Mouse (Mus musculus) midbrain, embryonic 13.5 days (tissue): ENCODE measurements around the gene AU041133. TPM values are rescaled to one million over a fixed set of nuclear protein-coding genes. Genes with fewer than 3 reads are reported as not detected.
"Not testable (repeated sequence)": the region's sequence is repeated elsewhere in the genome, so short reads cannot be mapped to it uniquely, and the experiment has no call there.

Source experiments
- ATAC-seq: fragments of 200-750 bp; cut with Nextera tagmentation; 2 replicates; pipeline ENCODE4 v1.8.0; 2017; ENCODE audit warnings: mild to moderate bottlenecking, moderate TSS enrichment, moderate library complexity
- H3K27ac ChIP-seq: fragments of 300-500 bp; sonication (generic); 2 replicates; pipeline ENCODE4 v1.5.1; 2015; ENCODE audit warnings: inconsistent platforms, mild to moderate bottlenecking, moderate library complexity
- H3K27me3 ChIP-seq: fragments of 300-500 bp; sonication (generic); 2 replicates; pipeline ENCODE4 v1.6.1; 2015; ENCODE audit warnings: mild to moderate bottlenecking, inconsistent platforms
- H3K36me3 ChIP-seq: fragments of 300-500 bp; sonication (generic); 2 replicates; pipeline ENCODE4 v1.6.1; 2015; ENCODE audit warnings: mild to moderate bottlenecking, inconsistent platforms
- H3K4me1 ChIP-seq: fragments of 300-500 bp; sonication (generic); replicated peaks from 2 replicates; pipeline ENCODE4 v1.6.1; 2015; ENCODE audit warnings: inconsistent platforms
- H3K4me2 ChIP-seq: fragments of 300-500 bp; sonication (generic); replicated peaks from 2 replicates; pipeline ENCODE4 v1.6.1; 2015; ENCODE audit warnings: moderate library complexity, mild to moderate bottlenecking, inconsistent platforms
- H3K4me3 ChIP-seq: fragments of 300-500 bp; sonication (generic); replicated peaks from 2 replicates; pipeline ENCODE4 v1.5.1; 2015; ENCODE audit warnings: mild to moderate bottlenecking, inconsistent platforms
- H3K9ac ChIP-seq: fragments of 300-500 bp; sonication (generic); replicated peaks from 2 replicates; pipeline ENCODE4 v1.6.1; 2015; ENCODE audit warnings: mild to moderate bottlenecking, inconsistent platforms
- H3K9me3 ChIP-seq: fragments of 300-500 bp; sonication (generic); 2 replicates; pipeline ENCODE4 v1.6.1; 2016; ENCODE audit warnings: mild to moderate bottlenecking, inconsistent platforms
- WGBS: fragments of 180-500 bp; shearing (Covaris S2); methylation state at CpG from one replicate; pipeline ENCODE4 v1.1.7; 2015; 5-methylcytosine and 5-hydroxymethylcytosine counted together
- polyA plus RNA-seq: library from polyadenylated mRNA; unstranded; fragments of >200 nt; fragmentation: Nextera tagmentation; extraction: Ambion mirVana; gene quantifications from 2 replicates; pipeline ENCODE4 v1.2.1, GENCODE M21; 2015

The AU041133 gene
- 9.8 and 11.0 TPM in 2 replicates for polyA plus RNA-seq

DNA sequence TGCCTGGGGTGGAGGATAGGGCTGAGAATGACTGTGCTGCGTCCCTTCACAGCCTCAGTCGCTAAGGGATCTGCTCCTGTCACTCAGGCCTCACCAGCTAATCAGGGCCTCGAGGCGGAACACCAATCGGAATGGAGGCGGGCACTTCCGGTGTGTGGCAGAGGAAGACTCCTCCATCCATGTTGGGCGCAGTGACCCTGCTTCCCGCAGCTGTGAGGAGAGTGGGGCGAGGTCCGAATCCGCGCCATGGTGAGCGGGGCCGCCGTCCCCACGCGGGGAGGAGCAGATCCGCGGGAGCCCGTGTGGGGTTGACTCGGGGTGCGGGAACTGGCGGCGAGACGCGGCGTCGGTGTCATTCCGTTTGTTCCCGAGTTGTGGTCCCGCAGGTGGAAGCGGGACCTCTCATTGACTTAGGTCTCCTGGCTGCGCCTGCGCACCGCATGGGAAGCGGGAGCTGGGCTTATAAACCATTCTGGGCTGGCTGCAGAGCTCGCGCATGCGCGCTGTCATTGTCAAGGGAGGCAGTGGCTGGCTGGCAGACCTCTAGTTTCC is at the start of gene AU041133:
TSS of gene AU041133 (plus strand) at position 164 of the 552 bp plus-strand sequence.
- Histone ChIP-seq H3K27ac (peak within 1 kb of the TSS; percentile 84), H3K9me3 (peaks cover 42% of the 10 kb centered on the region)
- peak; percentile 100 for ATAC-seq

DNA sequence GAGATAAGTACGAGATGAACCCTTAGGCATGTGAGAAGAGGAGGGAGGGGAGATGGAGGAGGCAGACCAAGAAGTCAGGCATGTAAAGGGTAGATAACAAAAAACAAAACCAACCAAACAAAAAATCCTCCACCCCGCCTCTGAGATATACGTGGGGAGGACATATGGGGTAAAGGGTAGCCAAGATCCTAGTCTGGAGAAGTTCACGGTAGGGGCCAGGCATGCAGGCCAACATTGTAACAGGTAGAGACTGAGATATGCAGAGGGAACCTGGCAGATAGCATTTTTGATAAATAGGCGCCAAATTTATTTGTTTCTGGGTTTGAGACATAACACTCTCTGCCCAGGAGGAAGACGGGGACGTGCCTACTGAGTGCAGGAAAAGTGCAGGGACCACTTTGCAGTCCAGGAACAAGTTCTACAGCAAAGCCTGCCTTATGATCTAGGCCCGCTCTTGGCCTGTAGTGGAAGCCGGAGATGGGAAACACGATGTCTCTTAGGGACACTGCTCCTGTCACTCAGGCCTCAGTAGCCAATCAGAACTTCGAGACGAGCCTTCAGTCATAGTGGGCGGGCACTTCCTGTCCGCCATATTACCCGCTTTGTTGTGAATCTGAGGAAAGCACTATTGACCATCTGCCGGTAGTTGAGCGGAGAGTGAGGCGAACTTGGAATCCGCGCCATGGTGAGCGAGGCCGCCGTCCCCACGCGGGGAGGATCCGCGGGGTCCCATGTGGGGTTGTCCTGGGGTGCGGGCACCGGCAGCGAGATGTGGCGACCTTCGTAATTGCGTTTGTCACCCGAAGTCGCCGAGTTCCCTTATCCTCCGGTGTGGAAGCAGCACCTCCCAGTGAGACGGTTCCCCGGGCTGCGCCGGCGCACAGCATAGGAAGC is 44.8 kb upstream of the AU041133 start, which contains the start of gene BC024063:
TSS of gene BC024063 (plus strand) at position 626 of the 894 bp plus-strand sequence.
- H3K4me3 ChIP-seq, result peak within 1 kb of the TSS; percentile 49
- not testable (repeated sequence) for H3K4me1 ChIP-seq, H3K27me3 ChIP-seq, H3K9me3 ChIP-seq
- peak within 1 kb of the TSS; percentile 59 for H3K9ac ChIP-seq
- 19% methylated on average over 42 of the region's 42 CpGs for WGBS
- ATAC-seq, result peak; percentile 98
- peaks cover 11% of the 10 kb centered on the region; the same call in 1 of the 2 replicates for H3K36me3 ChIP-seq
- peak within 1 kb of the TSS; percentile 85 for H3K27ac ChIP-seq
- peak within 1 kb of the TSS; percentile 50 for H3K4me2 ChIP-seq

More for the DNA sequence above, at the start of gene AU041133:
- H3K27me3 ChIP-seq, result no peaks in the 10 kb centered on the region
- peaks cover 4% of the 10 kb centered on the region; the same call in 1 of the 2 replicates for H3K4me1 ChIP-seq
- peak within 1 kb of the TSS; percentile 66 for H3K9ac ChIP-seq
- peak within 1 kb of the TSS; percentile 52 for H3K4me2 ChIP-seq
- peaks cover 25% of the 10 kb centered on the region for H3K36me3 ChIP-seq
- WGBS, result 2% methylated on average over 41 of the region's 41 CpGs
- H3K4me3 ChIP-seq, result peak within 1 kb of the TSS; percentile 54

DNA sequence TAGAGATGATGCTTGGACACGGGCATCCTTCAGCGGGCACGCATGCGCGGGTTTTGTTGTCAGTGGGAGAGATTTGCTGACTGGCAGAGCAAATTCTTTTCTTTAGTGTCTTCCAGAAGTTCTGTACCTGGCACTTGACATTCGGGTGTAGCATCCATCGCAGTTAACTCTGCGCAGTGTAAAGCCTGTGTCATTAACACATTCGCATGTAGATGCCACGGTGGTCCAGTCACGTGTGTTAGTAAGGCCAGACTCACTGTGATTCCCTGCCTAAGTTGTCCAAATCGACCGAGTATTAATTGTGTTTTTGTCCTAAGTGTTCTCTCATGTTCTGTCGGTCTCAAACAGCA is 44.2 kb upstream of the AU041133 start:
- WGBS, result 24% methylated on average over 14 of the region's 14 CpGs
- ATAC-seq, H3K9me3 ChIP-seq, H3K27me3 ChIP-seq, H3K4me1 ChIP-seq: not testable (repeated sequence)
- peaks cover 11% of the 10 kb centered on the region; the same call in 1 of the 2 replicates for H3K36me3 ChIP-seq
- H3K27ac ChIP-seq, result peak overlapping the region; percentile 85
- H3K4me2 ChIP-seq, result peak overlapping the region; percentile 50
- peak overlapping the region; percentile 49 for H3K4me3 ChIP-seq
- H3K9ac ChIP-seq, result peak overlapping the region; percentile 59

DNA sequence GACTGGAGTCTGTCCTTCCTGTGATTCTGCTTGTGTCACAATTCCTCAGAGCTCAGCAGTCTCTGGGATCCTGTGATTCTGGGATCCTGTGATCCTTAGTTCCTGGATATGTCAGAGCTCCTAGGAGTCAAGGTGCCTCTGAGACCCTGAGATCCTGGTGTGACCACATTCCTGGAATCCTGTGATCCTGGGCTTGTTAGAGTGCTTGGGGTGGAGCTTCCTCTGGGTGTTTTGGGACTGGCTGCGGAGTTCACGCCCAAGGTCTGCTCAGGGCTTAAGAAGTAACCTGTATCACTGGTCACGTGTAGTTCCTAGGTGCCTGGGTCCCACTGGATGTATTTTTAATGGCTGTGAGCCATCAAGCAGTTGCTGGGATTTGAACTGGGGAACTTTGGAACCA is 10.6 kb upstream of the AU041133 start:
- no peak overlapping the region for H3K4me3 ChIP-seq
- H3K9ac ChIP-seq, result no peak overlapping the region
- H3K27me3 ChIP-seq, result no peaks in the 10 kb centered on the region
- peaks cover 59% of the 10 kb centered on the region for H3K9me3 ChIP-seq
- no peak overlapping the region for H3K27ac ChIP-seq
- WGBS, result 80% methylated on average over 3 of the region's 3 CpGs
- no peaks in the 10 kb centered on the region for H3K4me1 ChIP-seq
- H3K36me3 ChIP-seq, result peaks cover 20% of the 10 kb centered on the region
- no peak for ATAC-seq
- H3K4me2 ChIP-seq, result no peak overlapping the region

DNA sequence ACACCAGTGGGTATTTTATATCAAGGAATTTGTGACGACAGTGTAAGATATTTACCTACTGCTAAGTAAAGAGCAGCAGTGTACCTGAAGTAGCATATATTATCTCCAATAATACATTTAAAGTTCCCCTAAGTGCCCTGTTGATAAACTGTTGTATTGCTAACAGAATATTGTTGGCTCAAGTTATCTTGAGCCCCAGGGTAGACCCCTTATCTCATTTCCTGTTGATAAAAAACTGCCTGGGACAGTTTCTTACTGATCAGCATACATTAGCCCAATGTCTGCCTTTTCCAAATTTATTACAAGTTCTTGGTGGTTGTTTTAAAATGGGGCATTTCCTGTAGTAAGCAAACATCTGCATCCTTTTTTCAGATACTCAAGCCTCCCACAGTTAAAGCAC is 17.5 kb downstream of the AU041133 start:
- no peak for ATAC-seq
- H3K4me2 ChIP-seq, result no peak overlapping the region
- no peaks in the 10 kb centered on the region for H3K27me3 ChIP-seq
- WGBS, result 88% methylated on average over 1 of the region's 1 CpGs
- no peak overlapping the region for H3K27ac ChIP-seq
- no peaks in the 10 kb centered on the region for H3K4me1 ChIP-seq
- H3K9ac ChIP-seq, result no peak overlapping the region
- peaks cover 58% of the 10 kb centered on the region for H3K36me3 ChIP-seq
- no peak overlapping the region for H3K4me3 ChIP-seq
- peaks cover 48% of the 10 kb centered on the region for H3K9me3 ChIP-seq

DNA sequence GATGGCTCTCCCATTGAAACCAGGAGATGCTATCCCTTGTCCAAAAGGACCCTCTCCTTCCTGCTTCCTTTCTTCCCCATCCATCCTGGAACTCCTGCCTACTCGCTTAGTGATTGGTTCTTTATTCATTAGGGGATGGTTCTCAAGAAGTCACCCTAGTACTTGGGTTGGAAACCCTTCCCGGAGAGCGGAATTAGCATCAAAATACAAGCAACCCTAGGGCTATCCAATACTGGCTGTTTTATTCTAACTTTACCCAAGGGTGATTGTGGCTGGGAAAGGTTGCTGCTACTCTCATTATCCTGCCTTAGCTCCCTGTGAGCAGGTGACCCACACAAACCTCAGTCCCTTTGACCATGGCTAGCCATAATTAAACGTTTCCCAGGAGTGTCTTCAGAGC is 19.8 kb downstream of the AU041133 start:
- Histone ChIP-seq H3K4me2 (no peak overlapping the region), H3K9me3 (peaks cover 64% of the 10 kb centered on the region), H3K36me3 (peaks cover 73% of the 10 kb centered on the region), H3K27me3 (no peaks in the 10 kb centered on the region), H3K4me1 (no peaks in the 10 kb centered on the region), H3K9ac (no peak overlapping the region), H3K27ac (no peak overlapping the region), H3K4me3 (no peak overlapping the region)
- ATAC-seq, result no peak
- WGBS, result 80% methylated on average over 4 of the region's 4 CpGs

DNA sequence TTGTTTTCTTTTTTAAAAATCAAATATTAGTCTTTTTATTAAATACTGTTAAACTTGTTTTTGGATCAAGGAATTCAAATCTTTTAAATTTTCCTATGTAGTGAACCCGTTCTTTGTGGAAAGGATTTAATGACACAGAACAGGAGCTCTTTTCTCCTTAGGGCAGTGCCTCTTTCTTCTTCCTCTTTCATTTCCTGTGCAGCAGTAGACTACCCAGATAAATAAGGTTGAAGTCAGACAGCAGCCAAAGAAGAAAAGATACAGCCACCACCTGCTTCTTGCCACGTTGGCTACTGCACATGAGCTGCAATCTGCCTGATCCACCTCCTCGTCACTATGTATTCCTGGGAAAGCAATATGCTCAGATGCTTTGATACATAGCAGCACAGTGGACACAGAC is 40.0 kb downstream of the AU041133 start:
- ATAC-seq, result no peak
- Histone ChIP-seq H3K27ac (no peak overlapping the region), H3K27me3 (no peaks in the 10 kb centered on the region), H3K36me3 (no peaks in the 10 kb centered on the region), H3K4me2 (no peak overlapping the region), H3K4me3 (no peak overlapping the region), H3K4me1 (no peaks in the 10 kb centered on the region), H3K9ac (no peak overlapping the region), H3K9me3 (peaks cover 14% of the 10 kb centered on the region)
- WGBS, result 80% methylated on average over 3 of the region's 3 CpGs

DNA sequence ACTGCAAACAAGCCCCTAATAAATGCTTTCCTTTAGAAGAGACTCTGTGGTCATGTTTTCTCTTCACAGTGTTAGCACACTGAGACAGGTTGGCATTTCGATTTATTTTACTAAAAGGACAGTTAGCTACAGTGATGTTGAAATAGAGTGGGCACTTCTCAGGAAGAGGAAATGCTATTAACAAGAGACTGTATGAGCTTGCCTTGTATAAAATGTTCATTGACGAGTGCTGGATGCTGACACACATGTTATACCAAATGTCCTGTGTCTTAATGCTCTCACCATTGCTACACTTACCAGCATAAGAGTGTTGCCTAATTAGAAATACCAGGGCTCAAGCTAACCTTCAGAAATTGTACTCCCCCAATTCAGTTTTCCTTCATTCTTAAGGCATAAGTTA is 42.0 kb downstream of the AU041133 start:
- WGBS, result 78% methylated on average over 2 of the region's 2 CpGs
- H3K27ac ChIP-seq, result no peak overlapping the region
- no peak for ATAC-seq
- no peak overlapping the region for H3K9ac ChIP-seq
- no peak overlapping the region for H3K4me3 ChIP-seq
- H3K36me3 ChIP-seq, result no peaks in the 10 kb centered on the region
- H3K4me2 ChIP-seq, result no peak overlapping the region
- peaks cover 7% of the 10 kb centered on the region; the same call in 1 of the 2 replicates for H3K9me3 ChIP-seq
- no peaks in the 10 kb centered on the region for H3K27me3 ChIP-seq
- no peaks in the 10 kb centered on the region for H3K4me1 ChIP-seq

DNA sequence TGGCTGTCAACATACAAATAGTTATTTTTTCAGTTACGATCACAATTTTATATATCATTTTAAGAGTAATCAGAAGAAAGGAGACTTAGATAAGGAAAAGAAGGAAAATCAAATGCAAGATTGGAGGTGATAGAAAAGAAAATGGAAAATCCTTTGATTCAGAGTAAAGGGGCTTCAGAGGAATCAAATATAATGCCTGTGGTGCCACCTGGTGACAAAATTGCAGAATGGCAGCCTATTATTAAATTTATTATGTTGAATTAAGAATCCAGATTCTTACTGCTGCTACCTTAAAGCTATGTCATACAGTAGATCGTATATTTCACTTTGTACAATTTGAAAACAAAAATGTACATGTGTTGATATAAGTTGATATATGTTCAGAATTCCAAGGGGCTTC is 43.0 kb downstream of the AU041133 start:
- 58% methylated on average over 2 of the region's 2 CpGs for WGBS
- no peaks in the 10 kb centered on the region for H3K36me3 ChIP-seq
- H3K9ac ChIP-seq, result no peak overlapping the region
- H3K27ac ChIP-seq, result no peak overlapping the region
- 0 out of 2 replicates have a peak, but pooled peaks cover 3% of the 10 kb centered on the region for H3K9me3 ChIP-seq
- H3K4me3 ChIP-seq, result no peak overlapping the region
- ATAC-seq, result no peak
- H3K4me2 ChIP-seq, result no peak overlapping the region
- no peaks in the 10 kb centered on the region for H3K4me1 ChIP-seq
- no peaks in the 10 kb centered on the region for H3K27me3 ChIP-seq

DNA sequence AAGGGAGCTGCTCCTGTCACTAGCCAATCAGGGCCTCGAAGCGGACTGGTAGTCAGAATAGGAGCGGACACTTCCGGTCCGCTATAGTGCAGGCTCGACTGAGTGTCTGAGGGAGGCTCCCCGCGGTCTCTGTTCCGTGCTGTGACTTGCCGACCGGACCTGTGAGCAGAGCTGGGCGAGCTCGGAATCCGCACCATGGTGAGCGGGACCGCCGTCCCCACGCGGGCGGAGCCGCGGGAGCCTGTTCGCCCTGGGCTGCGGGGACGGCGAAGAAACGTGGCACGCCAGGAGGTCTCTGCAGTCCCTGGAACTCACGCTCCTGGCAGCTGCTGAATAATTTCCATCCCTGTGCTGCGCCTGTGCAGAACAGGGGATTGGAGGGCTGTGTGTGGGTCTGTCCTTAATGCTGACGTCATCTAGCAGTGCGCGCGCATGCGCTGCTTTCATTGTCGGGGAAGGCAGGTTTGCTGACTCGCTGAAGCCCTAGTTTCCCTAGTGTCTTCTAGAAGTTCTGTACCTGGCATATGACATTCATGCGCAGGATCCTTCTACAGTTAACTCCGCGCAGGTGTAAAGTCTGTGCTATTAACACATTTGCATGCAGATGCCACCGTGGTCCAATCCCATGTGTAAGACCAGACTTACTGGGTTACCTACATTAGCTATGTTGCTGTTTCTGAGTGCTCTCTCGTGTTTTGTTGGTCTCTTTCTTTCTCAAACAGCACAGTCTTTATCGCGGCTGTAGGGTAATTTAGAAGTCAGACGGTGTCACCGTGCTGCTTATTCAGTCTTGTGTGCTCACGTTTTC is 50.6 kb downstream of the AU041133 start:
- Histone ChIP-seq H3K4me3 (peak overlapping the region; percentile 70), H3K9ac (peak overlapping the region; percentile 80), H3K9me3 (0 out of 2 replicates have a peak, but pooled peaks cover 5% of the 10 kb centered on the region), H3K27ac (peak overlapping the region; percentile 97), H3K4me2 (peak overlapping the region; percentile 65), H3K27me3 (no peaks in the 10 kb centered on the region), H3K36me3 (no peaks in the 10 kb centered on the region), H3K4me1 (peaks cover 10% of the 10 kb centered on the region)
- 6% methylated on average over 44 of the region's 47 CpGs for WGBS
- ATAC-seq, result peak; percentile 100
